Mouse (Mus musculus) embryonic facial prominence, embryonic 14.5 days (tissue): ENCODE measurements around the gene Ptger3. TPM values are rescaled to one million over a fixed set of nuclear protein-coding genes. Genes with fewer than 3 reads are reported as not detected.

ENCODE experiments used
- ATAC-seq: fragments of 200-750 bp; cut with Nextera tagmentation; 2 replicates; pipeline ENCODE4 v1.8.0; 2017; ENCODE audit warnings: low read depth, moderate number of reproducible peaks, moderate TSS enrichment
- DNase-seq: peaks from one replicate; pipeline ENCODE4 v3.0.0-alpha.2; 2015; ENCODE audit warnings: low spot score
- H3K27ac ChIP-seq: fragments of 300-500 bp; sonication (generic); replicated peaks from 2 replicates; pipeline ENCODE4 v1.5.1; 2014; ENCODE audit warnings: low read depth, mild to moderate bottlenecking, low read length, moderate library complexity
- H3K27me3 ChIP-seq: fragments of 300-500 bp; sonication (generic); replicated peaks from 2 replicates; pipeline ENCODE4 v1.6.1; 2014; ENCODE audit warnings: low read length; ENCODE audit not compliant: control insufficient read depth, insufficient read depth
- H3K36me3 ChIP-seq: fragments of 300-500 bp; sonication (generic); 2 replicates; pipeline ENCODE4 v1.6.1; 2014; ENCODE audit warnings: low read length, mixed read lengths; ENCODE audit not compliant: control insufficient read depth, insufficient read depth
- H3K4me1 ChIP-seq: fragments of 300-500 bp; sonication (generic); 2 replicates; pipeline ENCODE4 v1.6.1; 2014; ENCODE audit warnings: antibody characterized with exemption, low read length; ENCODE audit not compliant: control insufficient read depth, insufficient read depth
- H3K4me2 ChIP-seq: fragments of 300-500 bp; sonication (generic); 2 replicates; pipeline ENCODE4 v1.6.1; 2014; ENCODE audit warnings: low read depth, mild to moderate bottlenecking, low read length, moderate library complexity, mixed read lengths
- H3K4me3 ChIP-seq: fragments of 300-500 bp; sonication (generic); 2 replicates; pipeline ENCODE4 v1.5.1; 2014; ENCODE audit warnings: low read depth, mild to moderate bottlenecking, low read length
- H3K9ac ChIP-seq: fragments of 300-500 bp; sonication (generic); 2 replicates; pipeline ENCODE4 v1.6.1; 2014; ENCODE audit warnings: low read depth, mild to moderate bottlenecking, low read length, moderate library complexity, mixed read lengths
- H3K9me3 ChIP-seq: fragments of 300-500 bp; sonication (generic); 2 replicates; pipeline ENCODE4 v1.6.1; 2016; ENCODE audit warnings: low read length; ENCODE audit not compliant: control insufficient read depth
- WGBS: fragments of 180-500 bp; shearing (Covaris S2); extraction: QIAGEN DNeasy Blood & Tissue Kit; methylation state at CpG from one replicate; pipeline ENCODE4 v1.1.7; 2014; 5-methylcytosine and 5-hydroxymethylcytosine counted together
- polyA plus RNA-seq: library from polyadenylated mRNA; unstranded; fragments of >200 nt; fragmentation: Nextera tagmentation; extraction: Ambion mirVana; gene quantifications from 2 replicates; pipeline ENCODE4 v1.2.1, GENCODE M21; 2014

Ptger3 gene
- polyA plus RNA-seq = 12.0 and 13.4 TPM in 2 replicates

DNA sequence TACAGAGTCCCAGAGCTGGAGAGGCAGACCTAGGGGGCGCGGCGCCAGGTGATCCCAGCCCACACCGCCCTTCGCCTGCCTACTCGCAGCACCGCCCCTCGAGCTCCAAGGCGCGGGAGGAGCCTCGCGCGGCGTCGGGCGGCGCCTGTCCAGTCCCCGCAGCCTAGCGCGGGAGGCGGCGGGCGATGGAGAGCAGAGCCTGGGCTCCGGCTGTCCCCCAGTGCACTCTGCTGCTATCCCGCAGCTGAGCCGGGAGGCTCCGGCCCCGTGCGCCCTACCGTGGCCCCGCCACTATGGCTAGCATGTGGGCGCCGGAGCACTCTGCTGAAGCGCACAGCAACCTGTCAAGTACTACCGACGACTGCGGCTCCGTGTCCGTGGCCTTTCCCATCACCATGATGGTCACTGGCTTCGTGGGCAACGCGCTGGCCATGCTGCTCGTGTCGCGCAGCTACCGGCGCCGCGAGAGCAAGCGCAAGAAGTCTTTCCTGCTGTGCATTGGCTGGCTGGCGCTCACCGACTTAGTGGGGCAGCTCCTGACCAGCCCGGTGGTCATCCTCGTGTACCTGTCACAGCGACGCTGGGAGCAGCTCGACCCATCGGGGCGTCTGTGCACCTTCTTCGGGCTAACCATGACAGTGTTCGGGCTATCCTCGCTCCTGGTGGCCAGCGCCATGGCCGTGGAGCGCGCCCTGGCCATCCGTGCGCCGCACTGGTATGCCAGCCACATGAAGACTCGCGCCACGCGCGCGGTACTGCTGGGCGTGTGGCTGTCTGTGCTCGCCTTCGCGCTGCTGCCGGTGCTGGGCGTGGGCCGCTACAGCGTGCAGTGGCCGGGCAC lies at the start of gene Ptger3:
Gene Ptger3 (plus strand): TSS at position 168 of the 841 bp plus-strand sequence.
- H3K4me1 ChIP-seq = no peaks in the 10 kb centered on the region
- H3K9me3 ChIP-seq = no peaks in the 10 kb centered on the region
- DNase-seq = peak; percentile 73
- peak; percentile 91 for ATAC-seq
- H3K9ac ChIP-seq = peak within 1 kb of the TSS; percentile 61
- H3K4me3 ChIP-seq = peak within 1 kb of the TSS; percentile 57
- peaks cover 45% of the 10 kb centered on the region for H3K27me3 ChIP-seq
- under 1% methylated on average over 32 of the region's 84 CpGs for WGBS
- H3K36me3 ChIP-seq = no peaks in the 10 kb centered on the region
- H3K27ac ChIP-seq = no peak within 1 kb of the TSS
- H3K4me2 ChIP-seq = peak within 1 kb of the TSS; percentile 94

GRCm38 (mm10) chr3:157517992-157518391 lies 48.7 kb upstream of the Ptger3 start:
- no peak for ATAC-seq
- H3K9ac ChIP-seq = no peak overlapping the region
- DNase-seq = peak; percentile 13

GRCm38 (mm10) chr3:157520433-157520832 lies 46.3 kb upstream of the Ptger3 start:
- peak; percentile 83 for DNase-seq
- H3K27ac ChIP-seq = no peak overlapping the region
- H3K9me3 ChIP-seq = no peaks in the 10 kb centered on the region
- no peak overlapping the region for H3K9ac ChIP-seq
- H3K4me3 ChIP-seq = no peak overlapping the region
- H3K4me1 ChIP-seq = no peaks in the 10 kb centered on the region
- peak; percentile 67; the same call in 1 of the 2 replicates for ATAC-seq
- no peak overlapping the region for H3K4me2 ChIP-seq
- WGBS = 4% methylated on average over 1 of the region's 1 CpGs
- H3K36me3 ChIP-seq = no peaks in the 10 kb centered on the region
- H3K27me3 ChIP-seq = peaks cover 12% of the 10 kb centered on the region

More at GRCm38 (mm10) chr3:157517992-157518391, 48.7 kb upstream of the Ptger3 start:
- Histone ChIP-seq H3K27me3 (peaks cover 5% of the 10 kb centered on the region), H3K27ac (no peak overlapping the region), H3K4me3 (no peak overlapping the region), H3K4me2 (no peak overlapping the region), H3K36me3 (no peaks in the 10 kb centered on the region), H3K9me3 (no peaks in the 10 kb centered on the region), H3K4me1 (no peaks in the 10 kb centered on the region)
- 78% methylated on average over 2 of the region's 2 CpGs for WGBS

DNA sequence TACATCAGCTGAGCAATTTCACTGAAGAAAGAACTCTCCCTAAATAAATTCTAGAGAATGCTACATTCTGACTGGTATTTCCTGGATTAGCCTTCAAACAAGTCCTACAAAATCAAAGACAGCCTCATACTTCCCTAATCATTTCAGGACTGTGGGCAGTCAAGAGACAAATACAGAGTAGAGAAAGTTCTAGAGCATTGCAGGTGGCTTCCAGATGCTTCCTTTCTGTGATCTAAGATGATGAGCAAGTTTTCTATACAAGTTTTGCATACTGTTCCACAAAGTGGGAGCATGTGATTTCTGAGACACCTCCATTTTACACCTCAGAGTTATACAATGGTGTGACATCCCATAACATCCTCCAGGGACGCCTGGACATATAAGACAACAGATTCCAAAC lies 42.9 kb upstream of the Ptger3 start:
- Histone ChIP-seq H3K4me3 (no peak overlapping the region), H3K9ac (no peak overlapping the region), H3K4me1 (no peaks in the 10 kb centered on the region), H3K27ac (no peak overlapping the region), H3K9me3 (no peaks in the 10 kb centered on the region), H3K27me3 (peaks cover 28% of the 10 kb centered on the region), H3K36me3 (no peaks in the 10 kb centered on the region), H3K4me2 (no peak overlapping the region)
- ATAC-seq (no peak), DNase-seq (no peak)
- 39% methylated on average over 1 of the region's 1 CpGs for WGBS

DNA sequence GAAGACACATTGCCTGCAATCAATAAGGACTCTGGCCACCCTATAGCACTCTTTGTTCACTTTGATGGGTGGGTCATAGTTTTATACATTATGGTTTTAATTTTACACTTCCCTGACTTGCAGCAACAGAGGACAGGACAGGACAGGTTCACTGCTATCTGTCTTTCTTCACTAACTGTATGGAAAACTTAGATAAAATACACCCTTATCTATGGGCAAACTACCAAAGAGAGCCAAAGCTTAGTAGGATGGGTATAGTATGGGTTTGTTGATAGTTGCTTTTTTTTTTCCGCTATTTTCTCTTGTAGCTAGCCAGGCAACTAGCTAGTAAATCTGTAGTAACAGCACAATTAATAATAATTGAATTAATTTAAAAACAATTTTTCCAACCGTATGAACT lies 35.1 kb upstream of the Ptger3 start:
- H3K27ac ChIP-seq = no peak overlapping the region
- WGBS = 70% methylated on average over 2 of the region's 2 CpGs
- ATAC-seq (no peak), DNase-seq (no peak)
- H3K9ac ChIP-seq = no peak overlapping the region
- H3K36me3 ChIP-seq = peaks cover 4% of the 10 kb centered on the region; the same call in 1 of the 2 replicates
- H3K9me3 ChIP-seq = peaks cover 14% of the 10 kb centered on the region
- H3K27me3 ChIP-seq = peaks cover 53% of the 10 kb centered on the region
- no peak overlapping the region for H3K4me2 ChIP-seq
- peaks cover 13% of the 10 kb centered on the region; the same call in 1 of the 2 replicates for H3K4me1 ChIP-seq
- H3K4me3 ChIP-seq = no peak overlapping the region

- Histone ChIP-seq H3K36me3 (peaks cover 18% of the 10 kb centered on the region), H3K9me3 (peaks cover 14% of the 10 kb centered on the region), H3K27me3 (peaks cover 40% of the 10 kb centered on the region), H3K4me3 (peak within 1 kb of the TSS; percentile 83), H3K9ac (peak within 1 kb of the TSS; percentile 94), H3K27ac (peak within 1 kb of the TSS; percentile 94), H3K4me1 (peaks cover 14% of the 10 kb centered on the region; the same call in 1 of the 2 replicates), H3K4me2 (peak within 1 kb of the TSS; percentile 92)
- DNase-seq (peak; percentile 95), ATAC-seq (peak; percentile 96)
- under 1% methylated on average over 64 of the region's 91 CpGs for WGBS
Observed at GRCm38 (mm10) chr3:157533964-157534785, 32.5 kb upstream of the Ptger3 start, which contains the start of gene Zranb2. Zranb2 (plus strand) TSS chr3:157534160.

- Histone ChIP-seq H3K27me3 (peaks cover 34% of the 10 kb centered on the region), H3K9me3 (peaks cover 14% of the 10 kb centered on the region), H3K9ac (peak overlapping the region; percentile 94), H3K27ac (peak overlapping the region; percentile 94), H3K4me3 (peak overlapping the region; percentile 83), H3K4me2 (peak overlapping the region; percentile 92), H3K4me1 (peaks cover 14% of the 10 kb centered on the region; the same call in 1 of the 2 replicates), H3K36me3 (peaks cover 24% of the 10 kb centered on the region)
- DNase-seq (no peak), ATAC-seq (0 out of 2 replicates have a peak, but pooled peaks have one; percentile 7)
- WGBS = 3% methylated on average over 15 of the region's 15 CpGs
Observed at GRCm38 (mm10) chr3:157534786-157535415, 31.8 kb upstream of the Ptger3 start.

GRCm38 (mm10) chr3:157549323-157549722 lies 17.4 kb upstream of the Ptger3 start:
- WGBS = 95% methylated on average over 2 of the region's 2 CpGs
- H3K27ac ChIP-seq = no peak overlapping the region
- no peaks in the 10 kb centered on the region for H3K4me1 ChIP-seq
- no peak overlapping the region for H3K4me2 ChIP-seq
- peaks cover 56% of the 10 kb centered on the region for H3K36me3 ChIP-seq
- no peaks in the 10 kb centered on the region for H3K9me3 ChIP-seq
- H3K27me3 ChIP-seq = no peaks in the 10 kb centered on the region
- DNase-seq (no peak), ATAC-seq (no peak)
- no peak overlapping the region for H3K9ac ChIP-seq
- no peak overlapping the region for H3K4me3 ChIP-seq
